Mouse (Mus musculus) heart, embryonic 11.5 days (tissue): Measurements from ENCODE around the gene Pex5. TPM values are rescaled to one million over a fixed set of nuclear protein-coding genes. Genes with fewer than 3 reads are reported as not detected.

Source experiments
- ATAC-seq: fragments of 200-750 bp; cut with Nextera tagmentation; replicated peaks from 2 replicates; pipeline ENCODE4 v1.8.0; 2017; ENCODE audit warnings: moderate library complexity; ENCODE audit not compliant: insufficient number of reproducible peaks, low FRiP score, low TSS enrichment
- H3K27ac ChIP-seq: fragments of 300-500 bp; sonication (generic); 2 replicates; pipeline ENCODE4 v1.5.1; 2014; ENCODE audit warnings: mild to moderate bottlenecking, low read depth, low read length
- H3K27me3 ChIP-seq: fragments of 300-500 bp; sonication (generic); 2 replicates; pipeline ENCODE4 v1.6.1; 2014; ENCODE audit warnings: mild to moderate bottlenecking, low read length, mixed read lengths; ENCODE audit not compliant: control insufficient read depth, insufficient read depth
- H3K36me3 ChIP-seq: fragments of 300-500 bp; sonication (generic); 2 replicates; pipeline ENCODE4 v1.6.1; 2014; ENCODE audit warnings: mild to moderate bottlenecking, low read length, moderate library complexity, mixed read lengths; ENCODE audit not compliant: control insufficient read depth, insufficient read depth
- H3K4me1 ChIP-seq: fragments of 300-500 bp; sonication (generic); 2 replicates; pipeline ENCODE4 v1.6.1; 2014; ENCODE audit warnings: low read length; ENCODE audit not compliant: control insufficient read depth, insufficient read depth
- H3K4me2 ChIP-seq: fragments of 300-500 bp; sonication (generic); 2 replicates; pipeline ENCODE4 v1.6.1; 2014; ENCODE audit warnings: mild to moderate bottlenecking, moderate library complexity
- H3K4me3 ChIP-seq: fragments of 300-500 bp; sonication (generic); 2 replicates; pipeline ENCODE4 v1.5.1; 2014; ENCODE audit warnings: low read depth, low read length
- H3K9ac ChIP-seq: fragments of 300-500 bp; sonication (generic); 2 replicates; pipeline ENCODE4 v1.6.1; 2014; ENCODE audit warnings: mild to moderate bottlenecking, low read depth, low read length, moderate library complexity
- H3K9me3 ChIP-seq: fragments of 300-500 bp; sonication (generic); replicated peaks from 2 replicates; pipeline ENCODE4 v1.6.1; 2016; ENCODE audit warnings: low read length; ENCODE audit not compliant: control insufficient read depth
- WGBS: fragments of 180-500 bp; shearing (Covaris S2); extraction: QIAGEN DNeasy Blood & Tissue Kit; methylation state at CpG from one replicate; pipeline ENCODE4 v1.1.7; 2014; ENCODE audit not compliant: insufficient replicate concordance; 5-methylcytosine and 5-hydroxymethylcytosine counted together
- polyA plus RNA-seq: library from polyadenylated mRNA; unstranded; fragments of >200 nt; fragmentation: Nextera tagmentation; extraction: Ambion mirVana; gene quantifications from 2 replicates; pipeline ENCODE4 v1.2.1, GENCODE M21; 2014

The Pex5 gene
- polyA plus RNA-seq = 17.8 and 22.1 TPM in 2 replicates

- WGBS = 1% methylated on average over 27 of the region's 36 CpGs
- H3K27ac ChIP-seq = peak within 1 kb of the TSS; percentile 84
- peak within 1 kb of the TSS; percentile 91 for H3K4me2 ChIP-seq
- no peaks in the 10 kb centered on the region for H3K27me3 ChIP-seq
- no peaks in the 10 kb centered on the region for H3K9me3 ChIP-seq
- H3K9ac ChIP-seq = peak within 1 kb of the TSS; percentile 85
- peak within 1 kb of the TSS; percentile 94 for H3K4me3 ChIP-seq
- peaks cover 5% of the 10 kb centered on the region; the same call in 1 of the 2 replicates for H3K4me1 ChIP-seq
- H3K36me3 ChIP-seq = no peaks in the 10 kb centered on the region
- peak; percentile 92 for ATAC-seq
These were observed at the start of gene Pex5 for GRCm38 (mm10) chr6:124414927-124415325. Pex5 (minus strand) TSS chr6:124415067.

GRCm38 (mm10) chr6:124463881-124464291 lies 49.0 kb upstream of the Pex5 start:
- no peak overlapping the region for H3K9ac ChIP-seq
- no peak for ATAC-seq
- no peak overlapping the region for H3K27ac ChIP-seq
- no peak overlapping the region; the same call in 1 of the 2 replicates for H3K4me3 ChIP-seq
- WGBS = 16% methylated on average over 8 of the region's 8 CpGs
- peaks cover 10% of the 10 kb centered on the region for H3K4me1 ChIP-seq
- no peaks in the 10 kb centered on the region for H3K9me3 ChIP-seq
- H3K27me3 ChIP-seq = peaks cover 19% of the 10 kb centered on the region
- H3K4me2 ChIP-seq = peak overlapping the region; percentile 93
- H3K36me3 ChIP-seq = no peaks in the 10 kb centered on the region

GRCm38 (mm10) chr6:124459388-124459787 lies 44.5 kb upstream of the Pex5 start:
- WGBS = 66% methylated on average over 4 of the region's 4 CpGs
- Histone ChIP-seq H3K4me1 (peaks cover 6% of the 10 kb centered on the region), H3K4me3 (no peak overlapping the region), H3K9me3 (no peaks in the 10 kb centered on the region), H3K4me2 (no peak overlapping the region), H3K9ac (no peak overlapping the region), H3K27ac (no peak overlapping the region), H3K36me3 (no peaks in the 10 kb centered on the region), H3K27me3 (peaks cover 20% of the 10 kb centered on the region)
- ATAC-seq = no peak

GRCm38 (mm10) chr6:124458505-124458904 lies 43.6 kb upstream of the Pex5 start:
- no peak for ATAC-seq
- Histone ChIP-seq H3K9ac (no peak overlapping the region), H3K9me3 (no peaks in the 10 kb centered on the region), H3K27me3 (peaks cover 11% of the 10 kb centered on the region), H3K4me2 (no peak overlapping the region), H3K36me3 (no peaks in the 10 kb centered on the region), H3K4me1 (peaks cover 4% of the 10 kb centered on the region; the same call in 1 of the 2 replicates), H3K27ac (no peak overlapping the region), H3K4me3 (no peak overlapping the region)
- WGBS = 80% methylated on average over 11 of the region's 11 CpGs

GRCm38 (mm10) chr6:124457827-124458226 lies 43.0 kb upstream of the Pex5 start:
- H3K4me2 ChIP-seq = no peak overlapping the region
- peaks cover 4% of the 10 kb centered on the region; the same call in 1 of the 2 replicates for H3K27me3 ChIP-seq
- 79% methylated on average over 5 of the region's 5 CpGs for WGBS
- no peaks in the 10 kb centered on the region for H3K9me3 ChIP-seq
- H3K4me3 ChIP-seq = no peak overlapping the region
- no peak overlapping the region for H3K9ac ChIP-seq
- H3K36me3 ChIP-seq = no peaks in the 10 kb centered on the region
- no peak for ATAC-seq
- H3K4me1 ChIP-seq = peaks cover 4% of the 10 kb centered on the region; the same call in 1 of the 2 replicates
- no peak overlapping the region for H3K27ac ChIP-seq

- H3K9ac ChIP-seq = no peak overlapping the region
- no peak overlapping the region for H3K4me2 ChIP-seq
- no peaks in the 10 kb centered on the region for H3K9me3 ChIP-seq
- ATAC-seq = no peak
- H3K4me1 ChIP-seq = peaks cover 4% of the 10 kb centered on the region; the same call in 1 of the 2 replicates
- peaks cover 2% of the 10 kb centered on the region; the same call in 1 of the 2 replicates for H3K27me3 ChIP-seq
- no peak overlapping the region for H3K4me3 ChIP-seq
- H3K27ac ChIP-seq = no peak overlapping the region
- H3K36me3 ChIP-seq = no peaks in the 10 kb centered on the region
- WGBS = 88% methylated on average over 5 of the region's 5 CpGs
These were observed 41.4 kb upstream of the Pex5 start for GRCm38 (mm10) chr6:124456243-124456642.

GRCm38 (mm10) chr6:124453756-124454155 lies 38.9 kb upstream of the Pex5 start:
- H3K4me2 ChIP-seq = no peak overlapping the region
- WGBS = 36% methylated on average over 4 of the region's 4 CpGs
- ATAC-seq = no peak
- H3K9ac ChIP-seq = no peak overlapping the region
- H3K4me1 ChIP-seq = no peaks in the 10 kb centered on the region
- H3K27me3 ChIP-seq = peaks cover 6% of the 10 kb centered on the region
- H3K4me3 ChIP-seq = no peak overlapping the region
- H3K36me3 ChIP-seq = no peaks in the 10 kb centered on the region
- H3K9me3 ChIP-seq = no peaks in the 10 kb centered on the region
- no peak overlapping the region for H3K27ac ChIP-seq

GRCm38 (mm10) chr6:124451995-124452394 lies 37.1 kb upstream of the Pex5 start:
- peaks cover 9% of the 10 kb centered on the region for H3K27me3 ChIP-seq
- H3K9me3 ChIP-seq = no peaks in the 10 kb centered on the region
- no peak overlapping the region for H3K4me3 ChIP-seq
- H3K9ac ChIP-seq = no peak overlapping the region
- no peak overlapping the region for H3K27ac ChIP-seq
- 52% methylated on average over 3 of the region's 3 CpGs for WGBS
- H3K4me2 ChIP-seq = no peak overlapping the region
- H3K36me3 ChIP-seq = no peaks in the 10 kb centered on the region
- H3K4me1 ChIP-seq = no peaks in the 10 kb centered on the region
- ATAC-seq = no peak

- Histone ChIP-seq H3K27ac (no peak overlapping the region), H3K4me1 (no peaks in the 10 kb centered on the region), H3K9me3 (no peaks in the 10 kb centered on the region), H3K9ac (no peak overlapping the region), H3K36me3 (no peaks in the 10 kb centered on the region), H3K4me3 (no peak overlapping the region), H3K4me2 (no peak overlapping the region), H3K27me3 (peaks cover 7% of the 10 kb centered on the region)
- no peak for ATAC-seq
- WGBS = 74% methylated on average over 18 of the region's 18 CpGs
These were observed 35.0 kb upstream of the Pex5 start for GRCm38 (mm10) chr6:124449668-124450383.
